Mouse (Mus musculus): ENCODE data around the gene Sprr2e.

DNA sequence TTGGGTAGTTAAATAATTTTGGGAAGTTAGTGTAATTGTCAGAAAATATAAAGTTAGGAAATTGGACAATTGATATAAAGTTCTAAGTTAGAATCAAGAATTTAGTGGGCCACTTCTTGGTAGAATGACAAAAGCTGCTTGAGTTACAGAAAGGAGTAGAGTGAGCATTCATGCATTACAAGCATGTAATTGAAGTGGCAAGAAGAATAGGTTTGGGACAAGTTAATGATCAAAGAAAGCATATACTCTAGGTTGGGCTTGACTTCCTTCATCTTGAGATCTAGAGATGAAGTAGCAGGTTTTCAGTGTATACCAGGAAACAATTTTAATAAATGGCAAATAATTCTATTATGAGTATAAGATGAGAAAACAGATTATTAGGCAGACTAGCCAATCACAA, 9.7 kb downstream of the Sprr2e start:
- no peak for TF ChIP-seq EP300 (IDR thresholded peaks at IDR 0.05; ENCODE audit: low read depth)
- TF ChIP-seq CTCF (IDR thresholded peaks at IDR 0.05; ENCODE audit: low read depth): no peak
